Mouse (Mus musculus): Measurements from ENCODE around the gene Tmeff1. TPM values are rescaled to one million over a fixed set of nuclear protein-coding genes. Genes with fewer than 3 reads are reported as not detected.
"Not testable (repeated sequence)": the region's sequence is repeated elsewhere in the genome, so short reads cannot be mapped to it uniquely, and the experiment has no call there.

Tmeff1 gene
- total RNA-seq, 4 experiments from 2014 or later, result 7.1 to 12.0 (median 9.5) TPM

DNA sequence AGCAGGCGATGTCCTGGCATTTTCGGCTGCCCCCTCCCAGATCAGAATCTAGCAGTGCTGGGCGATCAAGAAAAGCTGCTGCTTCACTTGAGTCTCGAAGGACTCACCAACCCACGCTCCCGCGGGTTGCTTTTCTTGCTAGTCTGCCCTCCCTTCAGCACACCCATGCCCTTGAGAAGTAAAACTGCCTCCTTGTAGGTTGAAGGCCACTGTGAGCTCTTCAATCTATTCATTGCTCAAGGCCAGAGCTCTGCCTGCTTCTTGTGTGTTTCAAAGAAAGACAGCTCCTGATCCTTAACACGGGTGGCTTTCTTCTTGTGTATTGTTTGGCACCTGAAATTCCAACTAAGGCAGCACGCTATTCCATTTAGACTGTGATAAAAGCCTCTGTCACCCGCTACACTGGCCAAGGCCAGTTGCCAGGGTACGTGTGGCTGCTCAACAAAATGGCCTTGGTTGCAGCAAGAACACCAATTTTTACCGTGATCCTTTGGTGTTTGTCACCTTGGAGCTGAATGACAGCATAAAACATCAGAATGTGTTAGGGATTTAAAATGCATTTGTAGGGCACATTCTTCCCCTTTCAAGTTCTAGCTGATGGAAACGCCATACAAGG is 91.7 kb downstream of the Tmeff1 start:
- no peak for DNase-seq (ENCODE audit: low spot score)

- no peak for DNase-seq (ENCODE audit: low spot score)
These were observed 92.3 kb downstream of the Tmeff1 start for GRCm38 (mm10) chr4:48677276-48677675.

- no peak for DNase-seq (ENCODE audit: low spot score)
These were observed 92.8 kb downstream of the Tmeff1 start for GRCm38 (mm10) chr4:48677812-48678211.

DNA sequence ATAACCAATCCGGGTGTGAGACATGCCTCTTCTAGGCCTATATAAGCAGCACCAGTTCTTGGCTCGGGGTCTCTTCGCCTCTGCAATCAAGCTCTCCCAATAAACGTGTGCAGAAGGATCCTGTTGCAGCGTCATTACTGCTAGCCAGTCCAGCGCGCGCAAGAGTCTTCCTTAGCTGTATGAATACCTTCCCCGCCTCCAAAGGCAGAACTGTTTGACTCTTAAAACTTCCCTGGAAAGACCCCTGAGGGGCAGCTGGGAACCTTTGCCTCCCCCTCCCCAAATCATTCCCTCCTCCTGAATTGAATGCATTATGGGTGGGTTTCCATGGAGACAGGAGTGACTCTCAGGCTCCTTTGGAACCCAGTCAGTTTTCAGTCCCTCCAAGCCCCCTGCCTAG is 93.8 kb downstream of the Tmeff1 start:
- DNase-seq (ENCODE audit: low spot score), result no peak

DNA sequence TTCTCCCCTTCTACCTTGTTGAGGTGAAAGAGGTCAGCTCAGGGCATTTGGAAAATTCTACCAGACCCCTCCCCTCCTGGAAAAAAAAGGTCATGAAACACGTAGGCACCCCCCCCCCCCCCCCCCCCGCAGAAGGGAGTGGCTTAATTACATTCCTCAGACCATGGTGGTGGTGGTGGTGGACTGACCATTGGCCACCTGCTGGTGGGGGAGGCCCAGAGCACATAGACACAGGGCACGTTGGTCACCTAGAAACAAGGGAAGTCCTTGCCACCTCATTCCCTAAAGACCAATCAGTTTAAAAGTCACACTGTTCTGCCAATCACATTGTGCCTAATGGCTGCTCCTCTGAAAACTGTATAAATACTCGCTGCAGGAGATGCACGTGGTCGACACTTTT is 94.8 kb downstream of the Tmeff1 start:
- not testable (repeated sequence) for DNase-seq (ENCODE audit: low spot score)

GRCm38 (mm10) chr4:48680214-48680613 is 95.2 kb downstream of the Tmeff1 start:
- DNase-seq (ENCODE audit: low spot score), result no peak

DNA sequence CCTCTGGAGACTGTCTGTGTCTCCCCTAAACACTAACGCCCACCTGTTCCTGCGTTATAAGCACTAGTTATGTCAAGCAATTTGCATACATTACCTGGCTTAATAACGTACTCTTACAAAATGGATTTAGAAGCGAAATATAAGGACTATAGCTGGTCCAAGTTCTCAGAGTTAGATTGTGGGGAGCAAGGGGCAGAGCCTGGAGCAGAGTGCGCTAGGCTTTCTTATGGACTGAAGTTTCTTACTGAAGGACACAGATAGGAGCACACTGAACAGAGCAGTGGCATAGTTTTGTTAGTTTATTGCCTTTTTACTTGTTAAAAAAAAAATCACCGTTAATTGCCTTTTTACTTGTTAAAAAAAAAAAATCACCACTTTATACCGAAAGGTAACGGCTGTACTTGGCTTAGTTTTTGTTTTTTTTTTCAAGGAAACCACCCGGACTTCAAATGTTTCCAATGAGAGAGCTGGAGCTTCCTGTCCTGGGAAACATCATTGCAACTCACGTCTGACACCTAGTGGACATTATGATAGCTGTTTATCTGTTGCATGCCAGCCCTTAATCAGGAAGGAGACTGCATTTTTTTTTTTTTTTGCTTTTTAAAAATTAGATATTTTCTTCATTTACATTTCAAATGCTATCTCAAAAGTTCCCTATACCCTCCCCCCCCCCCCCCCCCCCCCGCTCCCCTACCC is 95.8 kb downstream of the Tmeff1 start:
- DNase-seq (ENCODE audit: low spot score), result peak; percentile 67

- DNase-seq (ENCODE audit: low spot score), result no peak
These were observed 98.2 kb downstream of the Tmeff1 start for GRCm38 (mm10) chr4:48683126-48683525.

DNA sequence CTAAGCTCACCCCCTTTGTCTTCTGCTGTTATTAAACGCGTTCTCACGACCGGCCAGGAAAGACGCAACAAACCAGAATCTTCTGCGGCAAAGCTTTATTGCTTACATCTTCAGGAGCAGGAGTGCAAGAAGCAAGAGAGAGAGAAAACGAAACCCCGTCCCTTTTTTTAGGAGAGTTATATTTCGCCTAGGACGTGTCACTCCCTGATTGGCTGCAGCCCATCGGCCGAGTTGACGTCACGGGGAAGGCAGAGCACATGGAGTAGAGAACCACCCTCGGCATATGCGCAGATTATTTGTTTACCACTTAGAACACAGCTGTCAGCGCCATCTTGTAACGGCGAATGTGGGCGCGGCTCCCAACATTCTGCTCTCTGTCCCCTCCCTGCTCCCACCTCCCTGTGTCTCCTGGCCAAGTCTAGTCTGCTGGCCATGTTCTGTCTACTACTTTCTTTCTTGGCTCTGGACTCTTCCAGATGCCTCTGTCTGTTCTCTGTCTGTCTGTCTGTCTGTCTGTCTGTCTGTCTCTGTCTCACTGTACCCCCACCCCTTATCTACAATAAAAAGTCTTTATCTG is 98.7 kb downstream of the Tmeff1 start:
- not testable (repeated sequence) for DNase-seq (ENCODE audit: low spot score)

- DNase-seq (ENCODE audit: low spot score), result no peak
These were observed 99.7 kb downstream of the Tmeff1 start for GRCm38 (mm10) chr4:48684593-48685187.

DNA sequence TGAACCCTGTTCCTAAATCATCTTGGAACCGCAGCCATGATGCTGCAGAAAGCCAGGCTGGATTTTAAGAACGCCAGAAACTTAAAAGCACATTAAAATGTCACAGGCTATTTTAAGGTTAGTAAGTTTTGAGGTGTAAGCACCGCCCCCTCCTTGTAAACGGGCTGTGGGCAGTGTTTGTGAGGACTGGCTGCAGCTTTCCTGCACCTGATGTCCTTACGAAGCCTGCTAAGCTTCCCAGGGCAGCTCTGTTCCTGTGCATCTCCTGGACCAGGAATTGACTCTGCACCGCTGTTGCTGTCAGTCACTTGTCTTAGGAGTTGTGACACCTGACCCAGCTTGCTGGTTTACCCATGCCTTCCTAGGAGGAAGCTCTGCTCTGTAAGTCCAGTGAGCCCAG is 103.2 kb downstream of the Tmeff1 start:
- no peak for DNase-seq (ENCODE audit: low spot score)

- DNase-seq (ENCODE audit: low spot score), result no peak
These were observed 105.7 kb downstream of the Tmeff1 start for GRCm38 (mm10) chr4:48690640-48691039.

DNA sequence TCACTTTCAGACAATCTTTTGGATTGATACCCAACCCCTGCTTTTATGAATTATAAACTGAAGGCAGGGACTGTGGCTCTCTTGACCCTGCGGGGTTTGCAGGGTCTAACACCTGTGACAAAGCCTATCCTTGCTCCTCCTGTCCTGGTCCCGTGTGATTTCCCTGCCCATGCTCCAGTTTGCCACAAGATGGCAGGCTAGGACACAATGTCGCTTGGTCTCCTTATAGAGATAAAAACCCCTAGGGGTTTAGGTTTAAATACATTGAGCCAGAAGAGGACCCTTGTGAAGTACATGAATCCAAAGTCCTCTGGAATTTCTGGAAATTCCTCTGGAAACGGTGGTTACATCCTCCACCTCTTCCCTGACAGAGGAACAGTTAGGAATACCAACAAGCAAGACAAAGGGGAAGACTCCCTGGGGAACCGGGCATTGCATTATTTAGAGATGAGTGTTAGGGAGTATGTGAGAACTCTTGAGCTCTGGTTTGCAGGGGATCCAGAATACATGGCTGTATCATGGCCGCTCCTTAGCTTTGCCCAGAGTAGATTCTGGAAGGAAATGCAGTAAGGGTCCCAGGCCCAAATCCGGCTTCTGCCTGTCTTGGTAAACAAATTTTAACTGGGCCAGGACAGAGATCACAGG is 106.9 kb downstream of the Tmeff1 start:
- DNase-seq (ENCODE audit: low spot score), result no peak

DNA sequence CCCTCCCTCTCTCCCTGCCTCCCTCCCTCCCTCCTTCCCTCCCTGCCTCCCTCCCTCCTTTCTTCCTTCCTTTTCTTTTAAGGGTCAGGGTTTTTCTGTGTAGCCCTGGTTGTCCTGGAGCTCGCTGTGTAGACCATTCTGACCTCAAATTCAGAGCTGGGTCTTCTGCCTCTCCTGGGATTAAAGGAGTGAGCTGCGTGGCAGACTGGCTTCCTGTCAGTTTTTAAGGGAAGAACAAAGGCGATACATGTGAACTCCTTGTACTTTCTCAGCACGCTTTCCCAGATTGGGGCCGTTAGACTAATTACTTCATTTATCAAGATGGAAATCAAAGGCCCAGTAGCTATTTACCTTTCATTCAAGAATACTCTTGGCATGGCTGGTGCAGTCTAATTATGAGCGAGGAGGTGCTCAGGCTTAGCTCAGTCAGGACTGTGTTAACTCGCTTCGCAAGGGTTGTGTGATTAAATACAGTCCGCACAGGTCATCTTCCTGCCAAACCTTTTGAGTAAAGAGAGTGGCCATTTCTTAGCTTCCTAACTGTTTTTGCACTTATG is 107.8 kb downstream of the Tmeff1 start:
- no peak for DNase-seq (ENCODE audit: low spot score)

DNA sequence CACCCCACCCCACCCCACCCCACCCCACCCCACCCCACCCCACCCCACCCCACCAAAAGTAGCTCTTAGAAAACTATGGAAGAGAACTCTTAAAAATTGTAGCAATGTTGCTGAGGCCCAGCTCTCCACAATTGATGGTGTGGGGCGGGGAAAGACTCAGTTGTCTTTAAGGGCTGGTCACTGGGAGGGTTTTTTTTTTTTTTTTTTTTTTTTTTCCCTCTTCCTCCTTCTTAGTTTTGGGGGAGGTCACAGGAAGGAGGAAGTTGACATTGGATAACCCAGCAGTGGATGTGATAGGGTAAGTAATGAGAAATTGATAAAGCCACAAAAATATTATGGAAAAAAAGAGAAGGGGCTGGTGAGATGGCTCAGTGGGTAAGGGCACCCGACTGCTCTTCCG is 111.7 kb downstream of the Tmeff1 start:
- no peak for DNase-seq (ENCODE audit: low spot score)

GRCm38 (mm10) chr4:48697302-48697701 is 112.3 kb downstream of the Tmeff1 start:
- no peak for DNase-seq (ENCODE audit: low spot score)

Other genes starting within 250 kb of the Tmeff1 start
- gene Tex10, start 111.7 kb upstream of the Tmeff1 start, total RNA-seq (2022), result 10 to 100 TPM in 1 of 4 experiments, 1 to 10 TPM in 3; 7.6 to 10.3 (median 8.3) TPM
- 10 to 100 TPM; 15.8 to 22.8 (median 19.3) TPM for gene Msantd3, start 45.2 kb upstream of the Tmeff1 start, total RNA-seq (2022)
- gene Cavin4, start 78.3 kb downstream of the Tmeff1 start, total RNA-seq (2022), result 100 to 1,000 TPM; 111 to 133 (median 117) TPM

Measured in heart, adult 8-10 months (tissue).